Mouse (Mus musculus): ENCODE measurements around the gene Fbll1. TPM values are rescaled to one million over a fixed set of nuclear protein-coding genes. Genes with fewer than 3 reads are reported as not detected.
A peak's percentile ranks its signal among the peaks of the same experiment; 100 is the strongest.

Gene Fbll1
- polyA plus RNA-seq, 1 experiment, result 0.05 TPM

GRCm38 (mm10) chr11:35755546-35755945 lies 43.1 kb downstream of the Fbll1 start:
- TF ChIP-seq POLR2A (IDR thresholded peaks at IDR 0.05; ENCODE audit: low read depth, low read length) (no peak), CTCF (conservative IDR thresholded peaks at IDR 0.05; ENCODE audit: insufficient read depth, insufficient read length, low read depth, low read length) (no peak)
- H3K4me1 ChIP-seq (ENCODE audit: control insufficient read depth, insufficient read depth, low read length), result peaks cover 6% of the 10 kb centered on the region; the same call in 1 of the 2 replicates
- no peaks in the 10 kb centered on the region for H3K27me3 ChIP-seq (replicated peaks; ENCODE audit: control insufficient read depth, insufficient read depth, low read length)
- DNase-seq, result no peak
- no peaks in the 10 kb centered on the region for H3K36me3 ChIP-seq (ENCODE audit: control insufficient read depth, insufficient read depth, low read length)
- WGBS, result 19% methylated on average over 6 of the region's 6 CpGs
- H3K4me3 ChIP-seq (ENCODE audit: insufficient read depth, low read depth, low read length), result no peak overlapping the region
- H3K27ac ChIP-seq (ENCODE audit: insufficient read depth, low read depth, low read length), result no peak overlapping the region

- TF ChIP-seq POLR2A (IDR thresholded peaks at IDR 0.05; ENCODE audit: low read depth, low read length), result no peak
- no peak for TF ChIP-seq CTCF (conservative IDR thresholded peaks at IDR 0.05; ENCODE audit: insufficient read depth, insufficient read length, low read depth, low read length)
- H3K4me1 ChIP-seq (ENCODE audit: control insufficient read depth, insufficient read depth, low read length), result peaks cover 8% of the 10 kb centered on the region; the same call in 1 of the 2 replicates
- H3K27me3 ChIP-seq (replicated peaks; ENCODE audit: control insufficient read depth, insufficient read depth, low read length), result no peaks in the 10 kb centered on the region
- no peak overlapping the region for H3K4me3 ChIP-seq (ENCODE audit: insufficient read depth, low read depth, low read length)
- DNase-seq, result no peak
- WGBS, result 83% methylated on average over 4 of the region's 4 CpGs
- H3K36me3 ChIP-seq (ENCODE audit: control insufficient read depth, insufficient read depth, low read length), result no peaks in the 10 kb centered on the region
- H3K27ac ChIP-seq (ENCODE audit: insufficient read depth, low read depth, low read length), result no peak overlapping the region
Observed at GRCm38 (mm10) chr11:35754906-35755418, 43.7 kb downstream of the Fbll1 start.

GRCm38 (mm10) chr11:35750578-35750977 lies 48.1 kb downstream of the Fbll1 start:
- 0 out of 2 replicates have a peak overlapping the region, but pooled peaks have one; percentile 18 for H3K27ac ChIP-seq (ENCODE audit: insufficient read depth, low read depth, low read length)
- peak; percentile 80 for DNase-seq
- TF ChIP-seq POLR2A (IDR thresholded peaks at IDR 0.05; ENCODE audit: low read depth, low read length), result no peak
- TF ChIP-seq CTCF (conservative IDR thresholded peaks at IDR 0.05; ENCODE audit: insufficient read depth, insufficient read length, low read depth, low read length), result no peak

More at GRCm38 (mm10) chr11:35750578-35750977, 48.1 kb downstream of the Fbll1 start:
- Histone ChIP-seq H3K36me3 (ENCODE audit: control insufficient read depth, insufficient read depth, low read length) (no peaks in the 10 kb centered on the region), H3K4me3 (ENCODE audit: insufficient read depth, low read depth, low read length) (no peak overlapping the region), H3K27me3 (replicated peaks; ENCODE audit: control insufficient read depth, insufficient read depth, low read length) (no peaks in the 10 kb centered on the region), H3K4me1 (ENCODE audit: control insufficient read depth, insufficient read depth, low read length) (peaks cover 9% of the 10 kb centered on the region; the same call in 1 of the 2 replicates)
- WGBS, result 42% methylated on average over 8 of the region's 8 CpGs

Other genes starting within 250 kb of the Fbll1 start
- gene Pank3, start 29.4 kb downstream of the Fbll1 start, polyA plus RNA-seq (2012; rRNA removed), result 8.0 and 10.4 TPM in 2 replicates
- 14.5 and 19.3 TPM in 2 replicates for gene Rars, start 35.6 kb upstream of the Fbll1 start, polyA plus RNA-seq (2012; rRNA removed)
- 91.9 and 110 TPM in 2 replicates for gene Wwc1, start 181.6 kb upstream of the Fbll1 start, polyA plus RNA-seq (2012; rRNA removed)

All from kidney, adult 2 months (tissue).